Mouse (Mus musculus) fibroblast of lung, adult 2 months (primary cell): ENCODE measurements around the gene Pdpk1.
A peak's percentile ranks its signal among the peaks of the same experiment; 100 is the strongest.

Source experiments
- DNase-seq: peaks from one replicate; pipeline ENCODE4 v3.0.0-alpha.2; 2011; ENCODE audit warnings: low read depth

Gene Pdpk1

GRCm38 (mm10) chr17:24036954-24037353 is 113.8 kb downstream of the Pdpk1 start:
- no peak for DNase-seq

DNA sequence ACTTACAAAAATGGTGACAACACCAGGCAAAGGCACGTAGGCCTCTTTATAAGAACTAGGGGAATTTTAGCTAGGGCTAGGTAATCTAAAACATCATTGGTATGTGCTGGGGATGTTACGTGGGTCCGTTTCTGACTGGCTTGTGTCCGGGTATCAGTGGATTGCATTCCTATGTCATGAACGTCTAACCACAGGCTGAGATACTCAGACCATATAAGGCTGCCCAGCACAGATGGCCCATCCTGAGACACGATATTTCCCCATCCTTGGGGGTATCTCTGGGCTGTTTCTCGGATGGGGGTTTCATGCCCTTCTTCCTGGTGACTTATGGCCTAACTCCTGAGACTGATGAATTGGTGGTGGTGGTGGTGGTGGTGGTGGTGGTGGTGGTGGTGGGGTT is 115.6 kb downstream of the Pdpk1 start:
- peak; percentile 34 for DNase-seq

DNA sequence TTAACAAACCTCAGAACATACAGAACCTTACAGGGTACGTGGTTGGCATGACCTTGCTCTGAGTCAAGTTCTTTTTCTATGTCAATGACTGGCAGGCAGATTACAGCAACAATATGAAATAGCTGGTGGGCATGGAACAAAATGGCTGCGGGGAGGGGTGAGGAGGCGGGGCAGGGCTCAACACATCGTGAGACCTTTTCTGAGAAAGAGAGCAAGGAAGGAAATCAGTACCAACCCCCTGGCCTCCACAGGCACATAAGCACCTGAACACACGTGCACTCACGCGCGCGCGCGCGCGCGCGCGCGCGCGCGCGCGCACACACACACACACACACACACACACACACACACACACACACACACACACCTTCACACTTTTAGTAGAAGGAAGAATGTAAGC is 120.2 kb downstream of the Pdpk1 start:
- DNase-seq: no peak

- no peak for DNase-seq
These were observed 121.2 kb downstream of the Pdpk1 start for GRCm38 (mm10) chr17:24029477-24029876.
